Mouse (Mus musculus) megakaryocyte, embryonic 14.5 days (primary cell): ENCODE data around the gene Nfkb1. TPM values are rescaled to one million over a fixed set of nuclear protein-coding genes. Genes with fewer than 3 reads are reported as not detected.

ENCODE experiments used
- H3K27me3 ChIP-seq: replicated peaks from 2 replicates; pipeline ENCODE3; 2012; ENCODE audit warnings: inconsistent platforms
- H3K36me3 ChIP-seq: replicated peaks from 2 replicates; pipeline ENCODE3; 2012; ENCODE audit warnings: low read length, inconsistent platforms, mixed read lengths
- H3K4me1 ChIP-seq: 2 replicates; pipeline ENCODE4 v1.6.1; 2012; ENCODE audit warnings: inconsistent platforms
- H3K4me3 ChIP-seq: replicated peaks from 2 replicates; pipeline ENCODE3; 2012; ENCODE audit warnings: moderate library complexity, mild to moderate bottlenecking, inconsistent platforms
- H3K9me3 ChIP-seq: 2 replicates; pipeline ENCODE4 v1.6.1; 2012; ENCODE audit warnings: inconsistent platforms
- FLI1 ChIP-seq: IDR thresholded peaks from 2 replicates; pipeline ENCODE4 v1.6.1; 2012; ENCODE audit warnings: low read length, inconsistent platforms, mixed read lengths
- GATA1 ChIP-seq: IDR thresholded peaks from 3 replicates; pipeline ENCODE4 v1.6.1; 2012; ENCODE audit warnings: mixed read lengths, low read length, inconsistent platforms, borderline replicate concordance
- polyA plus RNA-seq: library from polyadenylated mRNA; stranded (reverse); fragments of >175 nt; gene quantifications from 2 replicates; pipeline ENCODE4 v1.2.3, GENCODE M21; 2012; ENCODE audit warnings: low replicate concordance; ENCODE audit not compliant: insufficient read depth

The Nfkb1 gene
- polyA plus RNA-seq, 1 experiment = 39.8 TPM

- TF ChIP-seq GATA1 (no peak), FLI1 (no peak)
- no peaks in the 10 kb centered on the region for H3K27me3 ChIP-seq
- H3K4me3 ChIP-seq = no peak overlapping the region
- no peaks in the 10 kb centered on the region for H3K9me3 ChIP-seq
- H3K4me1 ChIP-seq = peaks cover 78% of the 10 kb centered on the region
- peaks cover 44% of the 10 kb centered on the region for H3K36me3 ChIP-seq
These were observed 57.1 kb downstream of the Nfkb1 start for GRCm38 (mm10) chr3:135634275-135634674.

- H3K4me1 ChIP-seq = peaks cover 85% of the 10 kb centered on the region
- TF ChIP-seq FLI1 = no peak
- TF ChIP-seq GATA1 = no peak
- H3K27me3 ChIP-seq = no peaks in the 10 kb centered on the region
These were observed 59.5 kb downstream of the Nfkb1 start for GRCm38 (mm10) chr3:135631856-135632255.

GRCm38 (mm10) chr3:135631096-135631457 is 60.3 kb downstream of the Nfkb1 start:
- no peak for TF ChIP-seq FLI1
- TF ChIP-seq GATA1 = no peak
- H3K4me3 ChIP-seq = no peak overlapping the region
- no peaks in the 10 kb centered on the region for H3K9me3 ChIP-seq
- H3K4me1 ChIP-seq = peaks cover 80% of the 10 kb centered on the region
- peaks cover 68% of the 10 kb centered on the region for H3K36me3 ChIP-seq
- H3K27me3 ChIP-seq = no peaks in the 10 kb centered on the region

More at GRCm38 (mm10) chr3:135631856-135632255, 59.5 kb downstream of the Nfkb1 start:
- Histone ChIP-seq H3K4me3 (no peak overlapping the region), H3K9me3 (no peaks in the 10 kb centered on the region), H3K36me3 (peaks cover 60% of the 10 kb centered on the region)

- TF ChIP-seq GATA1 = no peak
- no peak for TF ChIP-seq FLI1
- Histone ChIP-seq H3K27me3 (no peaks in the 10 kb centered on the region), H3K36me3 (peaks cover 73% of the 10 kb centered on the region), H3K4me1 (peaks cover 74% of the 10 kb centered on the region), H3K9me3 (no peaks in the 10 kb centered on the region), H3K4me3 (no peak overlapping the region)
These were observed 60.8 kb downstream of the Nfkb1 start for GRCm38 (mm10) chr3:135630430-135631095.

- Histone ChIP-seq H3K4me1 (peaks cover 68% of the 10 kb centered on the region), H3K36me3 (peaks cover 79% of the 10 kb centered on the region)
These were observed 61.5 kb downstream of the Nfkb1 start for GRCm38 (mm10) chr3:135629830-135630355.

GRCm38 (mm10) chr3:135628706-135629169 is 62.6 kb downstream of the Nfkb1 start:
- Histone ChIP-seq H3K36me3 (peaks cover 90% of the 10 kb centered on the region), H3K27me3 (no peaks in the 10 kb centered on the region), H3K4me1 (peaks cover 57% of the 10 kb centered on the region), H3K4me3 (no peak overlapping the region), H3K9me3 (no peaks in the 10 kb centered on the region)
- TF ChIP-seq FLI1 = no peak
- TF ChIP-seq GATA1 = no peak

More at GRCm38 (mm10) chr3:135629830-135630355, 61.5 kb downstream of the Nfkb1 start:
- Histone ChIP-seq H3K4me3 (no peak overlapping the region), H3K27me3 (no peaks in the 10 kb centered on the region), H3K9me3 (no peaks in the 10 kb centered on the region)
- no peak for TF ChIP-seq GATA1
- no peak for TF ChIP-seq FLI1

- Histone ChIP-seq H3K4me3 (no peak overlapping the region), H3K36me3 (peaks cover 93% of the 10 kb centered on the region), H3K4me1 (peaks cover 57% of the 10 kb centered on the region), H3K27me3 (no peaks in the 10 kb centered on the region), H3K9me3 (no peaks in the 10 kb centered on the region)
- TF ChIP-seq GATA1 (no peak), FLI1 (no peak)
These were observed 63.2 kb downstream of the Nfkb1 start for GRCm38 (mm10) chr3:135628000-135628705.

- Histone ChIP-seq H3K27me3 (no peaks in the 10 kb centered on the region), H3K4me1 (peaks cover 51% of the 10 kb centered on the region), H3K9me3 (no peaks in the 10 kb centered on the region), H3K36me3 (peaks cover 92% of the 10 kb centered on the region), H3K4me3 (no peak overlapping the region)
- no peak for TF ChIP-seq FLI1
- TF ChIP-seq GATA1 = no peak
These were observed 66.1 kb downstream of the Nfkb1 start for GRCm38 (mm10) chr3:135625290-135625689.

- no peaks in the 10 kb centered on the region for H3K27me3 ChIP-seq
- H3K9me3 ChIP-seq = no peaks in the 10 kb centered on the region
- H3K4me1 ChIP-seq = peaks cover 20% of the 10 kb centered on the region
- no peak overlapping the region for H3K4me3 ChIP-seq
- TF ChIP-seq GATA1 (no peak), FLI1 (no peak)
- H3K36me3 ChIP-seq = peaks cover 93% of the 10 kb centered on the region
These were observed 74.6 kb downstream of the Nfkb1 start for GRCm38 (mm10) chr3:135616730-135617129.

GRCm38 (mm10) chr3:135614376-135614775 is 77.0 kb downstream of the Nfkb1 start:
- Histone ChIP-seq H3K4me3 (no peak overlapping the region), H3K9me3 (no peaks in the 10 kb centered on the region), H3K36me3 (peaks cover 94% of the 10 kb centered on the region), H3K4me1 (peaks cover 35% of the 10 kb centered on the region), H3K27me3 (no peaks in the 10 kb centered on the region)
- TF ChIP-seq FLI1 (no peak), GATA1 (no peak)
